Comparison of ENCODE assay signal across 13 mouse cellular contexts in genomic region chr5:123985434-123985833, GRCm38 (mm10). TPM values are rescaled to one million over a fixed set of nuclear protein-coding genes. Genes with fewer than 3 reads are reported as not detected.
DNase-seq lines count a peak whose midpoint lies in the region; ATAC-seq and TF ChIP-seq lines count a peak whose summit lies in the region.
"Had no signal": no experiment of that assay in that cellular context is flagged by ENCODE, and none has a peak within 500 bp of the region (broad histone marks: within the 10 kb centered on the region; RNA-seq: fewer than 3 reads in every experiment).

No protein-coding gene starts in this region.

- peak; percentile 57 for ATAC-seq in frontal cortex, adult (ENCODE audit: low TSS enrichment)
- peak; percentile 65 for ATAC-seq in hindbrain, embryonic 16.5 days
- no peak for ATAC-seq in hindbrain, embryonic 14.5 days (ENCODE audit: low FRiP score)
- 0 out of 2 replicates have a peak, but pooled peaks have one; percentile 53 for ATAC-seq in midbrain, postnatal 0 days (ENCODE audit: low FRiP score)
- ATAC-seq in midbrain, embryonic 11.5 days (ENCODE audit: low FRiP score) = no peak
- ATAC-seq: Patski had no signal

- H3K36me3 ChIP-seq in hindbrain, embryonic 16.5 days (ENCODE audit: control insufficient read depth, insufficient read depth, low read length) = no peaks in the 10 kb centered on the region
- no peaks in the 10 kb centered on the region for H3K36me3 ChIP-seq in hindbrain, embryonic 14.5 days (replicated peaks; ENCODE audit: control insufficient read depth, insufficient read depth)
- H3K36me3 ChIP-seq in midbrain, postnatal 0 days (ENCODE audit: insufficient read depth, low read length) = peaks cover 3% of the 10 kb centered on the region; the same call in 1 of the 2 replicates
- H3K36me3 ChIP-seq in midbrain, embryonic 11.5 days (ENCODE audit: control insufficient read depth, insufficient read depth, low read length) = no peaks in the 10 kb centered on the region
- H3K36me3 ChIP-seq: hindbrain, embryonic 12.5 days had no signal

- H3K9me3 ChIP-seq in hindbrain, embryonic 16.5 days (ENCODE audit: control insufficient read depth, low read length) = no peaks in the 10 kb centered on the region
- no peaks in the 10 kb centered on the region for H3K9me3 ChIP-seq in hindbrain, embryonic 14.5 days (ENCODE audit: control insufficient read depth, low read length)
- no peaks in the 10 kb centered on the region for H3K9me3 ChIP-seq in midbrain, postnatal 0 days (ENCODE audit: low read length)
- no peaks in the 10 kb centered on the region for H3K9me3 ChIP-seq in midbrain, embryonic 11.5 days (ENCODE audit: control insufficient read depth, low read length)
- H3K9me3 ChIP-seq: hindbrain, embryonic 12.5 days had no signal

- H3K4me2 ChIP-seq in hindbrain, embryonic 16.5 days (ENCODE audit: low read length) = no peak overlapping the region
- H3K4me2 ChIP-seq in hindbrain, embryonic 14.5 days (replicated peaks) = no peak overlapping the region
- no peak overlapping the region for H3K4me2 ChIP-seq in midbrain, postnatal 0 days (ENCODE audit: low read depth, low read length, poor library complexity, severe bottlenecking)
- no peak overlapping the region for H3K4me2 ChIP-seq in midbrain, embryonic 11.5 days
- H3K4me2 ChIP-seq: hindbrain, embryonic 12.5 days; liver, embryonic 11.5 days had no signal

- H3K27ac ChIP-seq in hindbrain, embryonic 16.5 days (ENCODE audit: low read depth, low read length) = no peak overlapping the region
- no peak overlapping the region for H3K27ac ChIP-seq in hindbrain, embryonic 14.5 days
- H3K27ac ChIP-seq in midbrain, postnatal 0 days (ENCODE audit: low read depth, low read length) = no peak overlapping the region
- H3K27ac ChIP-seq in midbrain, embryonic 11.5 days (ENCODE audit: low read depth, low read length) = no peak overlapping the region
- H3K27ac ChIP-seq: hindbrain, embryonic 12.5 days had no signal

- H3K4me3 ChIP-seq in hindbrain, embryonic 16.5 days (ENCODE audit: low read length) = no peak overlapping the region
- no peak overlapping the region for H3K4me3 ChIP-seq in hindbrain, embryonic 14.5 days (replicated peaks; ENCODE audit: low read length)
- no peak overlapping the region for H3K4me3 ChIP-seq in midbrain, postnatal 0 days (ENCODE audit: low read depth, low read length)
- no peak overlapping the region for H3K4me3 ChIP-seq in midbrain, embryonic 11.5 days (ENCODE audit: low read depth, low read length)
- H3K4me3 ChIP-seq: hindbrain, embryonic 12.5 days had no signal

- no peak for TF ChIP-seq CTCF in midbrain, postnatal 0 days (IDR thresholded peaks at IDR 0.05)

- H3K4me1 ChIP-seq in hindbrain, embryonic 16.5 days (ENCODE audit: control insufficient read depth, insufficient read depth, low read depth, low read length) = peaks cover 7% of the 10 kb centered on the region
- 0 out of 2 replicates have a peak, but pooled peaks cover 5% of the 10 kb centered on the region for H3K4me1 ChIP-seq in hindbrain, embryonic 14.5 days (replicated peaks; ENCODE audit: control insufficient read depth, insufficient read depth, low read length)
- no peaks in the 10 kb centered on the region for H3K4me1 ChIP-seq in midbrain, postnatal 0 days (ENCODE audit: insufficient read depth, low read length)
- peaks cover 10% of the 10 kb centered on the region for H3K4me1 ChIP-seq in midbrain, embryonic 11.5 days (ENCODE audit: control insufficient read depth, insufficient read depth, low read length)

- H3K9ac ChIP-seq in hindbrain, embryonic 16.5 days (ENCODE audit: low read depth, low read length) = no peak overlapping the region
- no peak overlapping the region for H3K9ac ChIP-seq in hindbrain, embryonic 14.5 days
- no peak overlapping the region for H3K9ac ChIP-seq in midbrain, postnatal 0 days (replicated peaks; ENCODE audit: low read length, poor library complexity, severe bottlenecking)
- no peak overlapping the region for H3K9ac ChIP-seq in midbrain, embryonic 11.5 days (ENCODE audit: low read length)
- H3K9ac ChIP-seq: hindbrain, embryonic 12.5 days had no signal

- 79% methylated on average over 9 of the region's 9 CpGs for WGBS in hindbrain, embryonic 16.5 days
- WGBS in hindbrain, embryonic 14.5 days = 79% methylated on average over 9 of the region's 9 CpGs
- WGBS in midbrain, postnatal 0 days = 81% methylated on average over 9 of the region's 9 CpGs
- WGBS in midbrain, embryonic 11.5 days = 86% methylated on average over 9 of the region's 9 CpGs

- DNase-seq in frontal cortex, postnatal 10 days (ENCODE audit: low spot score in 2 of 2) = no peak
- no peak for DNase-seq in hindbrain, embryonic 14.5 days (ENCODE audit: low spot score)
- DNase-seq in midbrain, postnatal 0 days (ENCODE audit: low spot score) = no peak
- no peak for DNase-seq in midbrain, embryonic 11.5 days (ENCODE audit: low spot score, missing footprints)
- DNase-seq in thymus, postnatal 0 days (ENCODE audit: low spot score) = no peak
- DNase-seq: kidney, adult 9 months; thymus, postnatal 4 days had no signal

- H3K27me3 ChIP-seq in hindbrain, embryonic 16.5 days (replicated peaks; ENCODE audit: control insufficient read depth, insufficient read depth, low read length) = no peaks in the 10 kb centered on the region; the same call in 1 of the 2 replicates
- H3K27me3 ChIP-seq in hindbrain, embryonic 14.5 days (ENCODE audit: control insufficient read depth, insufficient read depth, low read length) = no peaks in the 10 kb centered on the region
- no peaks in the 10 kb centered on the region for H3K27me3 ChIP-seq in midbrain, postnatal 0 days (ENCODE audit: insufficient read depth, low read length)
- no peaks in the 10 kb centered on the region for H3K27me3 ChIP-seq in midbrain, embryonic 11.5 days (ENCODE audit: control insufficient read depth, insufficient read depth, low read length)
- H3K27me3 ChIP-seq: CH12.LX, Patski had no signal

RNA-seq across cellular contexts. Expression of gene Hip1r, which starts 12.0 kb away (rescaled TPM):
- 34.3 and 35.3 TPM in 2 replicates for polyA plus RNA-seq in hindbrain, embryonic 16.5 days (2015; fragmentation: Nextera tagmentation; extraction: Ambion mirVana)
- 22.4 and 27.9 TPM in 2 replicates for polyA plus RNA-seq in hindbrain, embryonic 14.5 days (2014; fragmentation: Nextera tagmentation; extraction: Ambion mirVana)
- total RNA-seq in midbrain, postnatal 0 days (2014; rRNA removed) = 42.9 and 45.4 TPM in 2 replicates
- polyA plus RNA-seq in midbrain, postnatal 0 days (2015; fragmentation: Nextera tagmentation; extraction: Ambion mirVana) = 25.8 and 30.8 TPM in 2 replicates
- polyA plus RNA-seq in midbrain, embryonic 11.5 days (2014; fragmentation: Nextera tagmentation; extraction: Ambion mirVana) = 4.6 and 5.2 TPM in 2 replicates
- 9.8 and 11.0 TPM in 2 replicates for polyA plus RNA-seq in thymus, postnatal 0 days (2015; fragmentation: Nextera tagmentation; extraction: Ambion mirVana)

RNA-seq across cellular contexts. Expression of gene Vps37b, which starts 46.6 kb away (rescaled TPM):
- polyA plus RNA-seq in hindbrain, embryonic 16.5 days (2015; fragmentation: Nextera tagmentation; extraction: Ambion mirVana) = 70.9 and 81.1 TPM in 2 replicates
- polyA plus RNA-seq in hindbrain, embryonic 14.5 days (2014; fragmentation: Nextera tagmentation; extraction: Ambion mirVana) = 59.5 and 61.7 TPM in 2 replicates
- 52.3 and 75.5 TPM in 2 replicates for total RNA-seq in midbrain, postnatal 0 days (2014; rRNA removed)
- 54.3 and 56.2 TPM in 2 replicates for polyA plus RNA-seq in midbrain, postnatal 0 days (2015; fragmentation: Nextera tagmentation; extraction: Ambion mirVana)
- polyA plus RNA-seq in midbrain, embryonic 11.5 days (2014; fragmentation: Nextera tagmentation; extraction: Ambion mirVana) = 45.5 and 50.7 TPM in 2 replicates
- 32.4 and 32.8 TPM in 2 replicates for polyA plus RNA-seq in thymus, postnatal 0 days (2015; fragmentation: Nextera tagmentation; extraction: Ambion mirVana)

RNA-seq across cellular contexts. Expression of gene Ccdc62, which starts 55.0 kb away (rescaled TPM):
- polyA plus RNA-seq in hindbrain, embryonic 16.5 days (2015; fragmentation: Nextera tagmentation; extraction: Ambion mirVana) = 4.2 and 5.7 TPM in 2 replicates
- polyA plus RNA-seq in hindbrain, embryonic 14.5 days (2014; fragmentation: Nextera tagmentation; extraction: Ambion mirVana) = 5.2 and 5.5 TPM in 2 replicates
- total RNA-seq in midbrain, postnatal 0 days (2014; rRNA removed) = 0.27 and 9.8 TPM in 2 replicates
- polyA plus RNA-seq in midbrain, postnatal 0 days (2015; fragmentation: Nextera tagmentation; extraction: Ambion mirVana) = 2.9 and 3.8 TPM in 2 replicates
- 4.6 and 5.4 TPM in 2 replicates for polyA plus RNA-seq in midbrain, embryonic 11.5 days (2014; fragmentation: Nextera tagmentation; extraction: Ambion mirVana)
- 7.3 and 8.0 TPM in 2 replicates for polyA plus RNA-seq in thymus, postnatal 0 days (2015; fragmentation: Nextera tagmentation; extraction: Ambion mirVana)

RNA-seq across cellular contexts. Expression of gene Gm43518, which starts 58.2 kb away (rescaled TPM):
- 3.7 and 4.9 TPM in 2 replicates for polyA plus RNA-seq in hindbrain, embryonic 16.5 days (2015; fragmentation: Nextera tagmentation; extraction: Ambion mirVana)
- 2.3 and 2.6 TPM in 2 replicates for polyA plus RNA-seq in hindbrain, embryonic 14.5 days (2014; fragmentation: Nextera tagmentation; extraction: Ambion mirVana)
- 6.0 TPM in 1 of 2 replicates, not detected in the other for total RNA-seq in midbrain, postnatal 0 days (2014; rRNA removed)
- 2.7 and 2.8 TPM in 2 replicates for polyA plus RNA-seq in midbrain, postnatal 0 days (2015; fragmentation: Nextera tagmentation; extraction: Ambion mirVana)
- polyA plus RNA-seq in midbrain, embryonic 11.5 days (2014; fragmentation: Nextera tagmentation; extraction: Ambion mirVana) = 0.58 and 0.78 TPM in 2 replicates
- polyA plus RNA-seq in thymus, postnatal 0 days (2015; fragmentation: Nextera tagmentation; extraction: Ambion mirVana) = 1.0 and 1.5 TPM in 2 replicates
- total RNA-seq: CH12.LX had no signal

Comparison
In these comparisons a context has a peak if more than half of its experiments do, and no peak if none do; other contexts are left out.
1. ATAC-seq: peak in frontal cortex, adult (single experiment), hindbrain, embryonic 16.5 days (single experiment) and midbrain, postnatal 0 days (single experiment); none in hindbrain, embryonic 14.5 days (single experiment) and midbrain, embryonic 11.5 days (single experiment).